Mouse (Mus musculus): Measurements from ENCODE around the gene Lrfn2. TPM values are rescaled to one million over a fixed set of nuclear protein-coding genes. Genes with fewer than 3 reads are reported as not detected.

Lrfn2 gene
- polyA plus RNA-seq, 1 experiment from 2014 or later: 13.2 TPM

Small RNAs within 50 kb of the gene (microRNA-seq; reads per million reads assigned to microRNA genes)
- not detected for gene Gm44304

Measured in hindbrain, embryonic 16.5 days (tissue).